Mouse (Mus musculus): ENCODE measurements at regions not wholly inside any gene's neighbourhood (a gene's known extent, or its start where the extent isn't known, plus 50 kb on each side); places are given as distances from the start of the nearest gene placed in this dataset.

DNA sequence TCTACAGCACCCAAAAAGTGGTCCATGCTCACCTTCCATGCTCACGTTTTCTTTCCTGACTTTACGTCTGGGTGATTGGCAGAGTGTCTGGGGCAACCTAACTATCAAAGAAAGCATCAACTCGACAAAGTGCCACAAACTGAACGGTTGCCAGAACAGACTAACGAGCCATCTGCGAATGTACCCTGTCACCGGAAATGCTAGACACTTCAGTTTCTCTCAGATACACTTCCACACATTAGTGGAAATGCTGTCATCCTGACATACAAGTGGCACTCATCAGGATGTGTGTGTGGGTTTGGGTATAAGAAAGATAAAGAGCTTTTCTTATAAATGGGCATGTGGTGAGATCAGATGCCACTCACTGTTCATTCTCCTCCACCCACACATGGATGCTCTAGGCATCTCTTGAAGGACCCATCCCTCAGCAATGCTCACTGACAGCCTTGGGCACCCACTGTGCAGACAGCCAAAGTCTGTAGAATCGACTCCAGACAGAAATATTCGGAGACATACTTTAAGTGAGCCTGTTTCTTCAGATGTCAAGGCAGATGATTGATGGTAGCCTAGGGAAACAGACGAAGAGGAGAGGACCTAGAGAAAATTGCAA is 244.8 kb downstream of the Efnb2 start:
- no peak for ATAC-seq (replicated peaks; ENCODE audit: low read depth, poor library complexity, severe bottlenecking)

DNA sequence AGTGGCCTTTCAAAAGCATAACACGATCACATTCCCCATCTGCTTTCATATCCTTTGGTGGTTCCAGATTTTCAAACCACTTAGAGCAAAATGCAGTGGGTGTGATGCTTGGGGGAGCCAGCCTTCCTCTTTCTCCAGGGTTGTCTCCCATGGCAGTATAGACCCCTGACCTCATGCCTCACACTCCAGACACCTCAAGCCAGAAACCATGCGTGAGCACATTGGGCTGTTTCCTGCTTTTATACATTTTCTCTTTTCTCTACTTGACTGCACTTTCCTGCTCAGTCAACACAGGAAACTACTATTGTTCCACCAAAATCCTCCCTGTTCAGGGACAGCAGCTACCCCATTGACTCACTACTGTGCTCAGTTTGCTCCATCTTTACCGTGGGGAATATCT is 253.7 kb downstream of the Efnb2 start:
- no peak for ATAC-seq (replicated peaks; ENCODE audit: low read depth, poor library complexity, severe bottlenecking)

DNA sequence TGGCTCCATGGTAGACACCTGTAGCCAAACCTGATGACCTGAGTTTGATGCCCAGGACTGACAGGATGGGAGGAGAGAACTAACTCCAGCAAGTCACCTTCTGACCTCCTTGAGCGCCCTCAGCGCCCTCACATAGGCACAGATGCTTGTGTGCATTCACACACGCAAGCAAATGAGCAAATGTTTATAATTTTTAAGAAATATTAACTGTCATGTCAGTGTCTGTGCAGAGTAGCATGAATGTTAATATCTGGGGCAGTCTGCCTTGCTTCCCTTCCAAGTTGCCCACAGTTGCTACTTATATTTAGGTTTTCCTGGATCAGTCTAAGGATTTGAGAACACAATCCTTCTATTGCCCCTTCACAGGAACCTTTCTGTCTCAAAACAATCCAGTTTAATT is 257.6 kb downstream of the Efnb2 start:
- ATAC-seq (replicated peaks; ENCODE audit: low read depth, poor library complexity, severe bottlenecking): no peak

DNA sequence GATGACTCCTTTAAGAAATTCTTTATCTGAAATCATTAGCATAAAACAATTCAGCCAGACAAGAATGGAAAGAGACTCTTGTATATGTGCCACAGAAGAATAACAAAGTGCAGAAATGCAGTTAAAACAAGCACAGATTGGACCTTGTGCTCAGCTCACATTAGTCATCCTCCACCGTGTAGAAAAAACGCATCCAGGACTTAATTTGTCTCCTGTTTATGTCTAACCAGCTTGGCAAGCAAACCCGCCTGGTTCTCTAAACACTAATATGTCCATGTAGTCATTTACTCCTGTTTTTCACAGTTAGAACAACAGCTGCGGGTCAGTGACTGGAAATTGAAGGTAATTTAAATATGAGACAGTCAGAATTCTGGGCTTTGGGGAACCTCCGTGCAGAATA is 268.7 kb downstream of the Efnb2 start:
- no peak for ATAC-seq (replicated peaks; ENCODE audit: low read depth, poor library complexity, severe bottlenecking)

DNA sequence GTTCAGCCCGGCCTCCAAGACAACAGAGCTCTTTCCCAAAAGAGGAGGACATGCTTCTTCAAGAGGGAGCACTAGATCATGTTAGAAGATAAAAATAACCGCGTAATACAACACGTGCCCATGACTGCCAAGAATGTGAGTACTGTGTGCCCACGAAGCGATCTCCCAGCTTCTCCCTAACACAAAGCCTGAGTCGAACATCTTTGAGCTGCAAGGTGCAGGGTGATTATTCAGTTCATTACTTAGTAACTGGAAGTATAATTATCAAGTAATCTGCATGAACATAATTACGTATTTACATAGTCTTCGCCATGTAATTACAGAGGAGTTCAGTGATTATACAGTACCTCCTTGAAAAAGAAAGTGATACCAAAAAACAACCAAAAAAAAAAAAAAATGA is 269.7 kb downstream of the Efnb2 start:
- ATAC-seq (replicated peaks; ENCODE audit: low read depth, poor library complexity, severe bottlenecking): no peak

DNA sequence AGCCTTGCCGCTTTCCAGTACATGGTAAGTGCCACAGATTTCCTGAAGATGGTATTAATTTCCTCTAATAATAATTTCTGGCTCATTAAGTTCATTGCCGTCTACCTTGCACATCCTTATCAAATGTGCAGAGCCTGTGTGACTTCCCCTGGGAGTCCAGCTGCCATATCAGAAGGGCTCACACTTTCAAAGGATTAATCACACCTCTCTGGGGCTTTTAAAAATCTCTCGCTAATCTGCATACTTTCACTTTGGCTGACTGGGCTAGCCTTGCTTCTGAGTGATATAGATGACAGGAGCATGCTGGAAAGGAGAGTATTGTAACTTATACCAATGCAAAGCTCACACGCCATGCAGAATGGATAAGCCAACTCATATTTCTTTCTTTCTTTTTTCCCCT is 282.8 kb downstream of the Efnb2 start:
- ATAC-seq (replicated peaks; ENCODE audit: low read depth, poor library complexity, severe bottlenecking): no peak

DNA sequence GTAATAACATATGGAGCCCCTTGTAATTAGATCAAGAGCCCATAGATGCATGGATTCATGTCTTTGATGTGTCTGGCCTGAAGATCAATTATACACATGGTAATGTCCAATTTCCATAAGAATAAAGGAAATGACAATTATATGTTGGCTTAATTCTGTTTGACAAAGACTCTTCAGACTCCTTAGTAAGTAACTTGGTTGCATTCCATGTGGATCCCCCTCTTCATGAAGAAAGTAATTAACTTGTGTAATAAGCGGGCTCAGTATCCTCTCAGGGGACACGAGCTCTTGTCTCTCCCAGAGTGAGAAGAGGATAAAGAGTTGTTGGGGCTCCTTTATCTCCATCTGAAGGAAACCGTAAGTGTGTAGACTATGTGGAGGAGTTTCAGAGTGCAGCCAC is 284.3 kb downstream of the Efnb2 start:
- ATAC-seq (replicated peaks; ENCODE audit: low read depth, poor library complexity, severe bottlenecking): no peak

DNA sequence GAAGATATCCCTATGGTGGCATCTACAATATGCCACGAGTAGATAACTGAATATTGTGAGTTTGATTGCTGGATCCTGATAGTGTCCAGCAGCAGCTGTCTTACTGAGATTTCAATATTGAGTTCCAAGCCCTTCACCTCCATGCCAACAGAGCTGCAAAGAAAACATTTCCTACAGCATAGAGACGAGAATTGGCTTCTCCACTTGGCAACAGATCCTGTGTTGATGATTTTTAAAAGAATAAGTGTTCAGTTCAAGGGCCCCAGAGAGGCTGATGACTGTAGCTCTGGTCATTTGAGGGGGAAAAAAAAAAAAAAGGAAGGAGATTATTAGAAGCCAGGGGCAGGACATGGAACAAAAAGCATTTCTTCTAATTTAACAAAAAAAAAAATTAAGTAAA is 284.7 kb downstream of the Efnb2 start:
- ATAC-seq (replicated peaks; ENCODE audit: low read depth, poor library complexity, severe bottlenecking): no peak

DNA sequence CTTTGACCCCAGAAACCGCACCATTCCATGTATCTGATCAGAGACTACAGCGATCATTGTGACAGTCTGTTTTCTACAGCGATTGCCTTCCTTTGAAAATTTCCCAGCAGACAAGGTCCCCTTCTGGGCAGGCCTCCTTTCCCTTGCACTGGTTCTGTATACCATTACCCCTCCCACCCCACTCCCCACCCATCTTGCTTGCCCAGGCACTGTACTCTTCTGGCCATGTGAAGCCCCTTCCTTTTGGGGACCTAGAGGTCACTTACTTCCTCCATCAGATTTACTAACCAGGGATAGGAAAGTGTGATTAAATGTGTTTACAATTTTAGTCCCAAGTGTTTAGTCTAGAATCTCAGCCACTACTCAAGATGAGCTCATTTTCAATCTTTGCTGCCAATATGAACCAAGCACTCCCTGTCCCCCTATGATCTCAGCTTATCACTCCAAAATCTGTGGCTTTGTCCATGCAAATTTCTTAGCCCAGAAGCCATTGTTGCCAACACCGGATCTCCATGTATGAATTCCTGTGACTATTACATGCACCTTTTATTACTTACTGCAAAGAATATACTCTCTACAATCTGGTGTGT is 293.7 kb downstream of the Efnb2 start:
- no peak for ATAC-seq (replicated peaks; ENCODE audit: low read depth, poor library complexity, severe bottlenecking)

DNA sequence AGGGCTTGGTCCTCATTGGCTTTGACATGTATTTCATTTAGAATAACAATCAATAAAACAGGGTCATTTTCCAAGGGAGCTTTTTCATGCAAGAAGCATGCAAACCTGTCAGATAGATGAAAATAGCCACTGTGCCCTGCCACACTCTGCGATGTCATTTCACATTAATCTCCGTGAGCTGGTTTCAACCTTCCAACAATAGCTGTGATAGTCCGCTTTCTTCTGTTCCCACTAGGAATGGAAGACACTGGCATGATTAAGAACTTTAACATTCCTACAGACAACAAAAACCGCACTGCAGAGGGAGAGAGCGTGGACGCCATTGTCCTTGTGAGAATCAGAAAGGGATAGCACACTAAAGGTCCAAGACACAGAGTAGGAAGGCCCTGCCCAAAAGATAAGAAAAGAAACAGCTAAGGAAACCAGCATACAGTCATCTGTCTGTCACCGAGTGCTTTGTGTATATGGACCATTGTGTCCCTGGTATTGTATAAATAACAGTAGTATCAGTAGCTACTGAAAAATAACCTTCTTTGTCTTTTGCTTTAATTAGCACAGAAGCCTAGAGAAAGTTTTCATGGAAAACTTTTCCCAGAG is 299.0 kb downstream of the Efnb2 start:
- no peak for ATAC-seq (replicated peaks; ENCODE audit: low read depth, poor library complexity, severe bottlenecking)

DNA sequence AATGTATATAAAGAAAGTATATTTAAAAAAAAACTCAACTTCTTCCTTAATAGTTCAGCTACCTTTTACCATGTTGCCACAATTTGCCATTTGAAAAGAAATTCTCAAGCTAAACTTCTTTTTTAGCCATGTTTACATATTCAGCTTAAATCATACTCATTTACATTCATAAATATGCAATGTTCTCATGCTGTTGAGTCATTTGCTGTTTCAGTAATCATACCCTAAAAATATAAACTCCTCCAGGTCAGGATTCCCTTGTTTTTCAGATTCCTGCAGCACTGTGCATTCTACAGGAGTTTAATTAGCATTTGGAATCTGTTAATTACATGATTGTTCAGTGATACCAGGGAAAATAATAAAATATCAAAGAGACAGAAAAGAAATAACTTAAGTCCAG is 300.5 kb downstream of the Efnb2 start:
- ATAC-seq (replicated peaks; ENCODE audit: low read depth, poor library complexity, severe bottlenecking): no peak

DNA sequence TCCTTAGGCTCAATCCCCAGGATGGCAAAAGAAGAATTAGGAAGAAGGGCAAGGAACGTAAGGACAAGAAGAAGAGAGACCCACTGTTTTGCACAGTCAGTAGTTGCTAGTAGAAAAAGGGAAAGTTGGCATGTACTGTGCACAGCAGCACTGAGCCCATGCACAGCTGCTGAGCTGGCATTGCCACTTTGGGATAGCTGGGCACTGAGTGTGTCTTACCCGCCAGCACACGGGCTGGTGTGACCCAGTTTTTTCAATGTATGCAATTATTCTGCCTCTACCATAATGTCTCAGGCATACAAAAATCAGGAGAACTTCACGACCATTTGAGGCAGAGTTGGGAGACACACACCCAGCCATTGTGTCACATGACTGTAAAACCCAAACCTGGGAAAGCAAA is 306.1 kb downstream of the Efnb2 start:
- no peak for ATAC-seq (replicated peaks; ENCODE audit: low read depth, poor library complexity, severe bottlenecking)

DNA sequence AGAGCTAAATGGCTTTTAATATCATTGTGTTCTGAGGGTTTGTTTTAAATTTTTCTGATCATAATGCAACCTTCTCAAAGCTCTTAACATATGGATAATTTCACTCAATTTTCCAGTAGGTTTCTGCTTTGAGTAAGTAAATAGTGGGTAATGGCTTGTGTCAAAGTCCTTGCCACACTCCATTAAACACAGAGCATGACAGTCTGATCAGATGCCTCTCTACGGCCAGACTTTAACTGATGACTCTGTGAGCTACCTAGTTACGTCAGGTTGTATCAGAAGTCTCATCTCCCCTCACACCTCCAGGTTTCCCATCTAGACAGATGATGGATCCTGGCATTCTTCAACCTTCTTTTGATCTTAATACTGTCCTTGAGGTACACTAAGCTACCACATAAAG is 316.4 kb downstream of the Efnb2 start:
- no peak for ATAC-seq (replicated peaks; ENCODE audit: low read depth, poor library complexity, severe bottlenecking)

DNA sequence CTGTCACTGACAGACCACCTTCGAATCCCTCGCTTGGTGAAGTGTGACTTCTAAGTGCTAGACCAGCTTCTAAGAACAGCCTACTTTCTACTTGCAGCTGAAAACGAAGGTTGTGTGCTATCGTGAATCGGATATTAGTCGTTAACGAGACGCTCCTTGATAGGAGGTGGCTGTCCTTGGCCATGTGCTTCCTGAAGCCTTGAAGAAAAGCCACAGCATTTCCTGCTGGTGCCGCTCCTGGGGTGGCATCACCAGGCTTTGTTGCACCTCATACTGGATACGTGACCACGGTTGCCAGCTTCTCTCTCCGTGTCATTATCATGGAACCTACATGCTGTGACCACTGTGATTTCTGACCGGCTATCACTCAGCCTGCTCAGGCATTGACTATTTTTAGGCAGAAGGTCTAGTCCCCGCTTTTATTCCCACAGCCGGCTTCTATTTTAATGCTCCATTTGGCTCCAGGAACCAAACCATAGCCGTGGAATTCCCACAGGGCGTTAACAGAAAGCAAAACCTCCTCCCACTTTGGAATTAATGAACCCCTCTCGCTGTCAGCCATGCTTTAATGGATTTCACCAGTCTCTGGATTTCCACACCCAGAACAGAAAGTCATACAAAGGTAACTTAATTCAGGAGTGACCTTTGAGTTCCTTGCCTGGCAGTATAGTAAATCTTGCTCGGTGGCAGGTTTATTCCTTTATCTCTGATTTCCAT is 325.6 kb downstream of the Efnb2 start:
- peak; percentile 27; the same call in 1 of the 2 replicates for ATAC-seq (replicated peaks; ENCODE audit: low read depth, poor library complexity, severe bottlenecking)

DNA sequence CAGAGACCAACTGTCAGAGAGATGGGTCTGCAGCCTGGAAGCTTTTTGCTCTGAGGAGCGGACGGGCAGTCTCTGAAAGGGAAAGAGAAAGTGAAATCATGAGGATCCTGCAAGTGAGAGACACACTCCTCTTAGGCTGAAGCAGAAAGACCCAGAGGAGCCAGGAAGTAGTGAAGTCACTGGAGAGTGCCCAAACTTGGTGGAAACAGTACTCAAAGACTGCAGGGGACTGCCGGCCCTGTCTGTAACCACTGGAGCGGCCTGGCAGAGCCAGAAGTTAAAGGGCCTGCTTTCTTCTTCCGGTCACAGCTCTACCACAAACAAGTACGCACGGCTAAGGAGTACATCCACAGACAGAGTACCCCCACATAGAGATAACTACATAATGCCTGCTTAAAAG is 326.5 kb downstream of the Efnb2 start:
- peak; percentile 85 for ATAC-seq (replicated peaks; ENCODE audit: low read depth, poor library complexity, severe bottlenecking)

DNA sequence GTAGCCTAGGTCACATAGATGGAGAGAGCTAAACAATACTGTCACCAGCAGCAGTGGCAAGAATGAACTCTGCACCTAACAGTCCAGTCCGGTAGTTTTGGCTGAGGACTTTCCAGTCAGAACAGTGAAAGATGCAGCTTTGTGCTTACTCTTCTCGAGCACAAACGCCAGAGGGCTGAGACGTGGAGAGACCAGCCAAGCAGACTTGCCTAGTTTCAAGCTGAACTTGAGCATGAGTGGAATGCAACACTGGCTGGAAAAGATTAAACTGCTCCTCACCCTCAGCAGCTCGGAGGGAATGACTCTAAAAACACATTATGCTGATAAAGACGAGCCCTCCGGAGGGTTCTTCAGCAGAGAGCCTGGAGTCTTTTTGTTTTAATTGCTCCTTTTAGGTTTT is 329.8 kb downstream of the Efnb2 start:
- no peak for ATAC-seq (replicated peaks; ENCODE audit: low read depth, poor library complexity, severe bottlenecking)

DNA sequence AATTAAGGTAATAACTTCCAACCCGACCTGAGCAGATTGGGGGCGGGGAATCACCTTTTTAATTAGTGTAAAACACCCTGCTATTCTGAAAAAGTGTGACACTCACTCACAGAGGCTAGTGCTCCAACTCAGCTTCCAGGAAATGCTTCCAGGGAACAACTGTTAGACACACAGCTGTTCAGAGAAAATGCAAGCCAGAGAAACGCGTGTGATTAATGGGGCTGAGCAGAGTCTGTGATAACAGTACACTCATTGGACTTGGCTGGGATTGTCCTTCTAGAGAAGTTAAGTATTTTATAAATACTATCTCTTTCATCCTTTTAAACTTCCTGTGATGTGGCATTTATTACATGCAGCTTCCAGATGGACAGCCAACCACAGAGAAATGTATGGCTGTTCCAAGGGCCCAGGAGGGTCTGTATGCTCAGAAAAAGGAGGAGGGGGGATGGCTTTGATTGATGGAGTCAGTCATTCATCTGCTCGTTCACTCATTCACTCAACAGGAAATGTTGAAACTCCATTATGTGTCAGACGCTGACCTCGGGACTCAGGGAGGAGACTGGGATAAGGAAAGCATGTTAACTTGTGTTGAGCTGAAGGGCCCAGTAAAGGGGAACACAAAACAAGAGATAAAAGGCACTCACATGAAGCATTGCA is 332.9 kb downstream of the Efnb2 start:
- no peak for ATAC-seq (replicated peaks; ENCODE audit: low read depth, poor library complexity, severe bottlenecking)

DNA sequence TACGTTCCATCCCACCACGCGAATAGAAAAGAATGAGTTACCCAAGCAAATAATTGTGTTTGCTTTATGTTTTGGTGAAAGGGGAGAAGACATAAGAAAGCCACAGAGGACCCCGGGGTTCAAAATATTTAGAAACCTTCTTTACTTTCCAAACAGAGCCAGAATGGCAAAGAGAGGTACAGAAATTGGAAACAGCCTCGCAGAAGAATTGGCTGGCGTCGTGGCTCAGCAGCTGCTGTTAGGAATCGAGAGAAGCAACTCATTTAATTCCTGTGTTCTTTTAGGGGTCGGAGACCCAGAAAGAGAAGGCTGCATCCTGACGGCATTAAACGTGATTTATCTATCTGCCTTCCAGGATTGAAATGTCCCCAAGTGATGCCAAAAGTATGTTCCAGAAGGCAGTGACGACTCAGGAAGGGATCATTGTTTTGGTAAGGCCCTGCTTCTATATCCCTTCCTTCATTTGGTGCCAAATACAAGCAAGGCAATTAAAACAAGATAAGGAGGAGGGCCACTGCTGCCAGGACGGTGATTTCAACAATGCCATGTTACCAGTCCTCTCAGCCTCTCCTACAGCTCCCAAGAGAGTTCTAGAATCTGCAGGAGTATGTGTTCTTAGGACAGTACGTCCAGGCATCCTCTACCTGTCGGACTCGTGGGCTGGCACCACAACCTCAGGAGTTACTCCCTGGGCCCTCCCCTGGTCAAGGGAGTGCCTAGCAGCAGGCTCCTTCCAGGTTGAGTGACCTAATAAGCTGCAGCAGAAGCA is 334.8 kb downstream of the Efnb2 start:
- no peak for ATAC-seq (replicated peaks; ENCODE audit: low read depth, poor library complexity, severe bottlenecking)

DNA sequence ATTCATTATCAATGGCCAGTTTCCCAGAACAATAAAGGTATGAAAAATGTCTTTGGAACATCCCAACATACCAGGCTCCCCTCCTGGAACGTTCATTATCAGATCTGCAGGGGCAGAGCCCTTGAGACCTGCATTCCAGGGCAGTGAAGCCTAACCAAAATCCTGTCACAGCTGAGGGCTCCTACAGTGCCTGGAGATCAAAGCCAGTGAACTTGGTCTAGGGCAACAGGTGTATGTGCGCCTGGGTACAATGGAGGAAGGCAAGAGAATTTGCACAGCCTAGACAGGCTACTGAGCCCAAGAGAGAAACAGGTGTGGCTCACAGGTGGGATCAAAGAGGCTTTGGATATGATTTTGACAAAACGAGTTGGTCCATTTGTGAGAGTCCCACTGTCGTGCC is 335.6 kb downstream of the Efnb2 start:
- ATAC-seq (replicated peaks; ENCODE audit: low read depth, poor library complexity, severe bottlenecking): no peak

DNA sequence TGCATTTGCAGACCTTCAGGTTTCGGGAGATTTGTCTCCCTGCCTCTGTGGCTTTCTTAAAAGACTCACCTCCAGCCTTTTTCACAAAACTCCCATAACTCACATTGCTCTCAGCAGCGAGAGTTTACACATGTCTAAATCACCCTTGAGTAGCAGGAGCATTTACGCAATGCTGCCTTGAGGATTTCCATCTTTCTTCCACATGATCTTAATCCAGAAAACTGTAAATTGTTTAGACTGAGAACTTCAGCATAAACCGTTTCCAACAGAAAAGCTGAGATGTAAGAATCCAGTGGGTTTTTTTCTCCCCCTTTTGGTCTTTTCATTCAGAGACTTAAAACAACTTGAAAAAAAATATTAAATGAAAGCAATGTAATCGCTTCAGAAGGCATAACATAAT is 336.5 kb downstream of the Efnb2 start:
- ATAC-seq (replicated peaks; ENCODE audit: low read depth, poor library complexity, severe bottlenecking): no peak

Data from common myeloid progenitor, adult 5-6 weeks (primary cell).